Mouse (Mus musculus): ENCODE data around the gene Tmem184b. TPM values are rescaled to one million over a fixed set of nuclear protein-coding genes. Genes with fewer than 3 reads are reported as not detected.

Tmem184b gene
- total and polyA plus RNA-seq, 3 experiments = 7.1 to 42.7 (median 21.1) TPM

DNA sequence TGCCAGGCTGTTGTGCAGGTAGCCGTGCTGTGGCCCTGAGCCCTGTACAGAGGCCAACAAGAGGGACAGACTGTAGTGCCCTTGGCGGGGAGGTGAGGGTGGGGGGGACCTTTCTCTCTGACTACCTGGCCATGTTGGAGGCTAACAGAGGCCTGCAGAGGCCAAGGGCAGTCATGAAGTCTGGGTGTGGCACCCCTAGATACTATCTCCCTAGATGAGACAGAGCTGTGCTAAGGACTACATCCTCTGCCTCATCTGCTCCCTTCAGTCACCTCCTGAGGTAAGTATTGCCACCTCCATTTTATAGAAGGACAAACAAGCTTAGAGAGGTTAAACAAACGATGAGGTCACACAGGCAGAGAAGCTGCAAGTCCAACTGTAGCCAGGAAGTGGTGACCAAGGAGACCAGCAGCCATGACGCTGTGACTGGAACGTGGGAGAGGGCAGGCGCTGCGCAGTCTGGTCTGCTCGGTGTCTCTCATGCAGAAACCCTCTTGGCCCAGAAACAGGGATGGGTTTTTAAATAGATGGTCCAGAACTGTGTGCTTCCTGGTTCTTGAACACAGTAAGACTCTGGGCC is 34.4 kb downstream of the Tmem184b start:
- Histone ChIP-seq H3K79me2 (replicated peaks; ENCODE audit: control insufficient read depth, extremely low read depth, insufficient read depth, poor library complexity, severe bottlenecking) (no peaks in the 10 kb centered on the region), H3K9me3 (replicated peaks; ENCODE audit: low read length) (no peaks in the 10 kb centered on the region), H3K4me2 (ENCODE audit: insufficient read depth, low read depth, poor library complexity, severe bottlenecking) (no peak overlapping the region), H3K27me3 (replicated peaks) (no peaks in the 10 kb centered on the region), H3K4me3 (replicated peaks in 1 of 3; ENCODE audit: low read depth in 2 of 3, low read length in 2 of 3, poor library complexity in 1 of 3) (no peak overlapping the region), H3K4me1 (ENCODE audit: control insufficient read depth in 1 of 2, insufficient read depth in 2 of 2) (peaks cover 0 to 6% of the 10 kb centered on the region in 2 experiments; a peak in 1 of 4 replicates), H3K27ac (ENCODE audit: insufficient read depth, low read depth) (no peak overlapping the region), H3K36me3 (replicated peaks in 1 of 2; ENCODE audit: control insufficient read depth in 1 of 2, insufficient read depth in 1 of 2, low read length in 1 of 2) (peaks cover 66 to 98% of the 10 kb centered on the region in 2 experiments), H3K9ac (ENCODE audit: insufficient read depth, low read depth) (no peak overlapping the region)
- TF ChIP-seq USF1 (IDR thresholded peaks at IDR 0.05; ENCODE audit: low read depth, low read length) (no peak), CHD2 (IDR thresholded peaks at IDR 0.05; ENCODE audit: low read length) (no peak), JUN (IDR thresholded peaks at IDR 0.05; ENCODE audit: insufficient read depth, low read depth, low read length) (no peak), E2F4 (IDR thresholded peaks at IDR 0.05; ENCODE audit: insufficient replicate concordance, low read depth, low read length) (no peak), ZMIZ1 (IDR thresholded peaks at IDR 0.05; ENCODE audit: low read depth, low read length) (no peak), ELF1 (IDR thresholded peaks at IDR 0.05; ENCODE audit: low read depth, low read length) (no peak), JUND (conservative IDR thresholded peaks at IDR 0.05; ENCODE audit: low read depth, low read length) (no peak), SMC3 (IDR thresholded peaks at IDR 0.05; ENCODE audit: low read depth, low read length) (no peak)
- DNase-seq (ENCODE audit: extremely low read depth) = no peak
- dilution Hi-C loops (cut with MboI; ENCODE audit: extremely low pct_ligation_motif_present, extremely low pct_unique_long_range_greater_than_20kb, low sequenced_read_pairs) = no loop called here
- in situ Hi-C loops (cut with MboI; ENCODE audit: low pct_ligation_motif_present, low pct_unique_long_range_greater_than_20kb, low sequenced_read_pairs) = no loop called here

DNA sequence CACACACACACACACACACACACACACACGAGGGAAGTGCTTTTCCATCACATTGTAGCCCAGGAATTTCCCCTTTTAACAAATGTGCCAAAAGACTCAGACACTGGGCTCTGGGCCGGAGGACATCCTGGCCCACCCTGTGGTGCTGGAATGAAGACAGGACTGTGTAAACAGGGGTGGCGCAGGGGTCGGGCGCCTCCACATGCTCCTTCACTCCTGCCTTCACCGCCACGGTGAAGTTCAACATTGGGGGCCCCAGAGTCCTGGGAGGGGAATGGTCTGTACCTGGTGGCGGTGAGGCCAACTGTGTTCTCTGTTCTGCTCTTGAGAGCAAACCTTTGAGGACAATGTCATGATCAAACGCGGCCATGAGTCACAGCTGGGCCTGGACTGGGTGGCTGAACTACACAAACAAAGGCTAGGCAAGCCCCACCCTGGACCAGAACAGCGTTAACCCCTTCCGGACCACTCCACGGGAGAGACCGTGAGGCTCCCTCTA is 35.0 kb downstream of the Tmem184b start:
- dilution Hi-C loops (cut with MboI; ENCODE audit: extremely low pct_ligation_motif_present, extremely low pct_unique_long_range_greater_than_20kb, low sequenced_read_pairs) = no loop called here
- H3K27ac ChIP-seq (ENCODE audit: insufficient read depth, low read depth) = no peak overlapping the region

GRCm38 (mm10) chr15:79366402-79366801 is 37.0 kb downstream of the Tmem184b start:
- no peak overlapping the region for H3K4me3 ChIP-seq (replicated peaks in 1 of 3; ENCODE audit: low read depth in 2 of 3, low read length in 2 of 3, poor library complexity in 1 of 3)
- no peaks in the 10 kb centered on the region for H3K27me3 ChIP-seq (replicated peaks)
- H3K36me3 ChIP-seq (replicated peaks in 1 of 2; ENCODE audit: control insufficient read depth in 1 of 2, insufficient read depth in 1 of 2, low read length in 1 of 2) = peaks cover 72 to 98% of the 10 kb centered on the region in 2 experiments
- in situ Hi-C loops (cut with MboI; ENCODE audit: low pct_ligation_motif_present, low pct_unique_long_range_greater_than_20kb, low sequenced_read_pairs) (no loop called here), dilution Hi-C loops (cut with MboI; ENCODE audit: extremely low pct_ligation_motif_present, extremely low pct_unique_long_range_greater_than_20kb, low sequenced_read_pairs) (no loop called here)
- DNase-seq (ENCODE audit: extremely low read depth) = no peak
- H3K9me3 ChIP-seq (replicated peaks; ENCODE audit: low read length) = no peaks in the 10 kb centered on the region
- TF ChIP-seq PAX5 (IDR thresholded peaks at IDR 0.05; ENCODE audit: low read length) = no peak
- TF ChIP-seq NELFE (IDR thresholded peaks at IDR 0.05; ENCODE audit: low read depth, low read length) = no peak
- no peak overlapping the region for H3K4me2 ChIP-seq (ENCODE audit: insufficient read depth, low read depth, poor library complexity, severe bottlenecking)
- no peak overlapping the region for H3K9ac ChIP-seq (ENCODE audit: insufficient read depth, low read depth)
- H3K4me1 ChIP-seq (ENCODE audit: control insufficient read depth in 1 of 2, insufficient read depth in 2 of 2) = peaks cover 0 to 6% of the 10 kb centered on the region in 2 experiments; a peak in 1 of 4 replicates
- H3K27ac ChIP-seq (ENCODE audit: insufficient read depth, low read depth) = no peak overlapping the region
- H3K79me2 ChIP-seq (replicated peaks; ENCODE audit: control insufficient read depth, extremely low read depth, insufficient read depth, poor library complexity, severe bottlenecking) = no peaks in the 10 kb centered on the region

More for the DNA sequence above, 35.0 kb downstream of the Tmem184b start:
- no peak for DNase-seq (ENCODE audit: extremely low read depth)
- no peaks in the 10 kb centered on the region for H3K9me3 ChIP-seq (replicated peaks; ENCODE audit: low read length)
- no peaks in the 10 kb centered on the region for H3K27me3 ChIP-seq (replicated peaks)
- H3K4me1 ChIP-seq (ENCODE audit: control insufficient read depth in 1 of 2, insufficient read depth in 2 of 2) = peaks cover 0 to 6% of the 10 kb centered on the region in 2 experiments; a peak in 1 of 4 replicates
- in situ Hi-C loops (cut with MboI; ENCODE audit: low pct_ligation_motif_present, low pct_unique_long_range_greater_than_20kb, low sequenced_read_pairs) = no loop called here
- peaks cover 71 to 98% of the 10 kb centered on the region in 2 experiments for H3K36me3 ChIP-seq (replicated peaks in 1 of 2; ENCODE audit: control insufficient read depth in 1 of 2, insufficient read depth in 1 of 2, low read length in 1 of 2)
- TF ChIP-seq USF2 (conservative IDR thresholded peaks at IDR 0.05; ENCODE audit: low read depth, low read length) = no peak
- no peak for TF ChIP-seq KAT2A (IDR thresholded peaks at IDR 0.05; ENCODE audit: insufficient replicate concordance, low read length)
- no peak for TF ChIP-seq GABPA (IDR thresholded peaks at IDR 0.05; ENCODE audit: insufficient replicate concordance, low read depth, low read length)
- H3K79me2 ChIP-seq (replicated peaks; ENCODE audit: control insufficient read depth, extremely low read depth, insufficient read depth, poor library complexity, severe bottlenecking) = no peaks in the 10 kb centered on the region
- no peak overlapping the region for H3K4me2 ChIP-seq (ENCODE audit: insufficient read depth, low read depth, poor library complexity, severe bottlenecking)
- no peak overlapping the region for H3K4me3 ChIP-seq (replicated peaks in 1 of 3; ENCODE audit: low read depth in 2 of 3, low read length in 2 of 3, poor library complexity in 1 of 3)
- H3K9ac ChIP-seq (ENCODE audit: insufficient read depth, low read depth) = no peak overlapping the region
